Mouse (Mus musculus): Measurements from ENCODE around the gene Chd8.
"Not testable (repeated sequence)": the region's sequence is repeated elsewhere in the genome, so short reads cannot be mapped to it uniquely, and the experiment has no call there.

Gene Chd8

GRCm38 (mm10) chr14:52257484-52258213, at the start of gene Chd8:
TSS of gene Chd8 (minus strand) at chr14:52257780.
- DNase-seq (ENCODE audit: low spot score in 2 of 2), result peak; percentile 96 to 98

- no peak for DNase-seq (ENCODE audit: low spot score in 2 of 2)
These were observed 48.5 kb upstream of the Chd8 start for GRCm38 (mm10) chr14:52306100-52306499.

- DNase-seq (ENCODE audit: low spot score in 2 of 2), result peak; percentile 89 to 91
These were observed 47.2 kb upstream of the Chd8 start, which contains the start of gene Mettl3 for GRCm38 (mm10) chr14:52304644-52305271. TSS of gene Mettl3 (minus strand) at chr14:52305128.

- DNase-seq (ENCODE audit: low spot score in 2 of 2), result not testable (repeated sequence)
These were observed 45.9 kb upstream of the Chd8 start for GRCm38 (mm10) chr14:52303517-52303916.

GRCm38 (mm10) chr14:52295558-52296264, 38.1 kb upstream of the Chd8 start:
- no peak for DNase-seq (ENCODE audit: low spot score in 2 of 2)

GRCm38 (mm10) chr14:52284191-52284590, 26.6 kb upstream of the Chd8 start:
- no peak for DNase-seq (ENCODE audit: low spot score in 2 of 2)

- DNase-seq (ENCODE audit: low spot score in 2 of 2), result no peak
These were observed 26.0 kb upstream of the Chd8 start for GRCm38 (mm10) chr14:52283629-52284028.

- no peak for DNase-seq (ENCODE audit: low spot score in 2 of 2)
These were observed 22.2 kb upstream of the Chd8 start for GRCm38 (mm10) chr14:52279747-52280120.

- DNase-seq (ENCODE audit: low spot score in 2 of 2), result peak; percentile 98
These were observed 21.6 kb upstream of the Chd8 start, which contains the start of the genes Tox4 and Rab2b for GRCm38 (mm10) chr14:52278932-52279746. TSS of gene Tox4 (plus strand) at chr14:52279146. TSS of gene Rab2b (minus strand) at chr14:52279545.

- no peak for DNase-seq (ENCODE audit: low spot score in 2 of 2)
These were observed 19.6 kb upstream of the Chd8 start for GRCm38 (mm10) chr14:52277210-52277609.

- DNase-seq (ENCODE audit: low spot score in 2 of 2), result no peak
These were observed 15.2 kb upstream of the Chd8 start for GRCm38 (mm10) chr14:52272781-52273180.

- DNase-seq (ENCODE audit: low spot score in 2 of 2), result no peak
These were observed 1.0 kb downstream of the Chd8 start for GRCm38 (mm10) chr14:52256311-52257175.

GRCm38 (mm10) chr14:52246129-52246528, 11.5 kb downstream of the Chd8 start:
- DNase-seq (ENCODE audit: low spot score in 2 of 2), result no peak

GRCm38 (mm10) chr14:52244690-52245042, 12.9 kb downstream of the Chd8 start:
- DNase-seq (ENCODE audit: low spot score in 2 of 2), result no peak

- DNase-seq (ENCODE audit: low spot score in 2 of 2), result peak; percentile 99
These were observed 13.4 kb downstream of the Chd8 start for GRCm38 (mm10) chr14:52244041-52244689.

GRCm38 (mm10) chr14:52236216-52236615, 21.4 kb downstream of the Chd8 start:
- no peak for DNase-seq (ENCODE audit: low spot score in 2 of 2)

- no peak for DNase-seq (ENCODE audit: low spot score in 2 of 2)
These were observed 22.4 kb downstream of the Chd8 start for GRCm38 (mm10) chr14:52235165-52235564.

GRCm38 (mm10) chr14:52232249-52232648, 25.3 kb downstream of the Chd8 start:
- DNase-seq (ENCODE audit: low spot score in 2 of 2), result no peak

GRCm38 (mm10) chr14:52225972-52226371, 31.6 kb downstream of the Chd8 start:
- DNase-seq (ENCODE audit: low spot score in 2 of 2), result no peak

- no peak for DNase-seq (ENCODE audit: low spot score in 2 of 2)
These were observed 40.3 kb downstream of the Chd8 start for GRCm38 (mm10) chr14:52217261-52217660.
